Mouse (Mus musculus) G1E (cell line): ENCODE data around the gene Icam4.

Source experiments
- CTCF ChIP-seq: IDR thresholded peaks from 2 replicates; pipeline ENCODE4 v1.5.1; 2012; ENCODE audit warnings: low read depth, low read length, inconsistent platforms, mixed read lengths
- GATA1 ChIP-seq: IDR thresholded peaks from 2 replicates; pipeline ENCODE4 v1.6.1; 2012; ENCODE audit warnings: borderline replicate concordance, low read length, inconsistent platforms, mixed read lengths

- TF ChIP-seq CTCF (no peak), GATA1 (no peak)
Measured at GRCm38 (mm10) chr9:21014691-21015570, 14.2 kb upstream of the Icam4 start.
